Mouse (Mus musculus): ENCODE measurements around the gene Zbtb38. TPM values are rescaled to one million over a fixed set of nuclear protein-coding genes. Genes with fewer than 3 reads are reported as not detected.
"Not testable (repeated sequence)": the region's sequence is repeated elsewhere in the genome, so short reads cannot be mapped to it uniquely, and the experiment has no call there.

Gene Zbtb38
- polyA plus RNA-seq, 1 experiment: 23.8 TPM

DNA sequence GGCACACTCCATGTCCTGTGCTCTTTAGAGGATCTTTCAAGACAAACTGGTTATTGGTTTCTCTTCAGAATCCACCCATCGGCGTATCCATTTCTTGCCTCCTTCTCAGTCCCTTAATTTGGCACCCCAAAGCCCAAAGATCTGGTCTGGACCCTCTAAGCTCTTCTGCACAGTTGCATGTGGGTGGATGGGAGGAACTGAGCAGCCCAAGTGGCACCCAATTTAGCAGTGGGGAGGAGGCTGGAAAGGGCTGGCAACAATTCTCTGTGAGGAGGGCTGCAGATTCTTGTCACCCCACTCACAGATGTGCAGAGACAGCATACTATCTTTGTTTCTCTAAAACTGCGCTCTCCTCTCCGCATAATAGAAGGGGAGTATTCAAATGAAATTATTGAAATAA is 103.3 kb downstream of the Zbtb38 start:
- Histone ChIP-seq H3K9ac (ENCODE audit: low read depth, poor library complexity, severe bottlenecking) (no peak overlapping the region), H3K4me3 (ENCODE audit: low read depth, low read length) (no peak overlapping the region), H3K4me1 (ENCODE audit: control insufficient read depth, insufficient read depth, low read length) (no peaks in the 10 kb centered on the region), H3K27me3 (ENCODE audit: control insufficient read depth, insufficient read depth, low read length, poor library complexity, severe bottlenecking) (no peaks in the 10 kb centered on the region), H3K27ac (ENCODE audit: insufficient read depth, low read length) (no peak overlapping the region), H3K9me3 (replicated peaks; ENCODE audit: control insufficient read depth, insufficient read depth, low read length, poor library complexity, severe bottlenecking) (no peaks in the 10 kb centered on the region), H3K36me3 (ENCODE audit: control insufficient read depth, insufficient read depth, low read length, poor library complexity, severe bottlenecking) (no peaks in the 10 kb centered on the region)
- TF ChIP-seq EP300 (IDR thresholded peaks at IDR 0.05; ENCODE audit: insufficient read depth, low read depth, low read length) (no peak), POLR2A (IDR thresholded peaks at IDR 0.05; ENCODE audit: insufficient read depth, low read length) (no peak), CTCF (IDR thresholded peaks at IDR 0.05; ENCODE audit: low read depth, low read length) (no peak)

DNA sequence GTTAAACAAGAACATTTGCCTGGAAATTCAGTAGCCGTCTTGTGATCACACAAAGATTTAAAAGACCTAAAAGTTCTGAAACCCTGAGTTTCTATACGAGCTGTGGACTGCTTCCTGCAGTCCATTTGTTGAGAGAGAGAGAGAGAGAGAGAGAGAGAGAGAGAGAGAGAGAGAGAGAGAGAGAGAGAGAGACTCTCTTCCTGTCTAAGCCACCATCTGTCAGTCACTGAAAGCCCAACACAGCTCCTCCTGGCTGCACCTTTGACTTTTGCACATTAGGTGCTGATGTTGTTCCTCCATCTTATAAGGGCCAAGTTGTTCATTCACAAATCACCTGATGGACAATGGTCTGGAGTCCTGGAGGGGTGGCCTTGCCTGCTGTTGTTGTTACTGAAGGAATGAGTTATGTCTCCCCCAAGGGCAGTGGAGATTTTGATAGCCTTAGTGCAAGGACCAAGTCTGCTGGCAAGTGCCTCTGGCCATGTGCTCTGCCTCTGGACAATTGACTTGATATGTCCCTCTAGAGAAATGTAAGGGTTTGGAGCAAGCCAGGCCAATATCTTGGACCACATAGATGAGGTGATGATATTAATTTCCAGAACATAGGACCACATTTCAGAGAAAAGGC is 105.8 kb downstream of the Zbtb38 start:
- Histone ChIP-seq H3K27ac (ENCODE audit: insufficient read depth, low read length) (no peak overlapping the region), H3K9me3 (replicated peaks; ENCODE audit: control insufficient read depth, insufficient read depth, low read length, poor library complexity, severe bottlenecking) (no peaks in the 10 kb centered on the region), H3K27me3 (ENCODE audit: control insufficient read depth, insufficient read depth, low read length, poor library complexity, severe bottlenecking) (no peaks in the 10 kb centered on the region), H3K4me3 (ENCODE audit: low read depth, low read length) (no peak overlapping the region), H3K36me3 (ENCODE audit: control insufficient read depth, insufficient read depth, low read length, poor library complexity, severe bottlenecking) (no peaks in the 10 kb centered on the region), H3K9ac (ENCODE audit: low read depth, poor library complexity, severe bottlenecking) (no peak overlapping the region), H3K4me1 (ENCODE audit: control insufficient read depth, insufficient read depth, low read length) (no peaks in the 10 kb centered on the region)
- TF ChIP-seq EP300 (IDR thresholded peaks at IDR 0.05; ENCODE audit: insufficient read depth, low read depth, low read length): no peak
- TF ChIP-seq CTCF (IDR thresholded peaks at IDR 0.05; ENCODE audit: low read depth, low read length): no peak
- no peak for TF ChIP-seq POLR2A (IDR thresholded peaks at IDR 0.05; ENCODE audit: insufficient read depth, low read length)

DNA sequence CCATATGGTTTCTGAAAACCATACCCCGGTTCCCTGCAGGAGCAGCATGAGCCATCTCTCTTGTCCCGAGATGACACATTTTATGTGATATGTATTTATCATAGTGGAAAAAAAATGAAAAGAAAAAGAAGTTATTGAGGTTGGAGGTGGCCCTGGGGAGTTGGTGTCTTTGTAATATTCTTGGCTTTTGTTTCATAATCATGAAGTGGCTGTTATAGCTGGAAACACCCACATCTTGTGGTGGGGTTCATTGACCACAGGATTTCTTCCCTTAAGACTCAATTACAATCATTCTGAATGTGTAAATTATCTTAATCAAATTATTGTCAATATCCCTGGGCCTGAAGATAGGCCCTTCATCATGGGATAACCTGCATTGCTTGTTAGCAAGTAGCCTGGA is 107.8 kb downstream of the Zbtb38 start:
- no peaks in the 10 kb centered on the region for H3K36me3 ChIP-seq (ENCODE audit: control insufficient read depth, insufficient read depth, low read length, poor library complexity, severe bottlenecking)
- H3K4me1 ChIP-seq (ENCODE audit: control insufficient read depth, insufficient read depth, low read length): no peaks in the 10 kb centered on the region
- no peak overlapping the region for H3K27ac ChIP-seq (ENCODE audit: insufficient read depth, low read length)
- no peaks in the 10 kb centered on the region for H3K9me3 ChIP-seq (replicated peaks; ENCODE audit: control insufficient read depth, insufficient read depth, low read length, poor library complexity, severe bottlenecking)
- H3K9ac ChIP-seq (ENCODE audit: low read depth, poor library complexity, severe bottlenecking): no peak overlapping the region
- no peak overlapping the region for H3K4me3 ChIP-seq (ENCODE audit: low read depth, low read length)
- H3K27me3 ChIP-seq (ENCODE audit: control insufficient read depth, insufficient read depth, low read length, poor library complexity, severe bottlenecking): no peaks in the 10 kb centered on the region
- no peak for TF ChIP-seq POLR2A (IDR thresholded peaks at IDR 0.05; ENCODE audit: insufficient read depth, low read length)
- TF ChIP-seq CTCF (IDR thresholded peaks at IDR 0.05; ENCODE audit: low read depth, low read length): no peak
- TF ChIP-seq EP300 (IDR thresholded peaks at IDR 0.05; ENCODE audit: insufficient read depth, low read depth, low read length): no peak

DNA sequence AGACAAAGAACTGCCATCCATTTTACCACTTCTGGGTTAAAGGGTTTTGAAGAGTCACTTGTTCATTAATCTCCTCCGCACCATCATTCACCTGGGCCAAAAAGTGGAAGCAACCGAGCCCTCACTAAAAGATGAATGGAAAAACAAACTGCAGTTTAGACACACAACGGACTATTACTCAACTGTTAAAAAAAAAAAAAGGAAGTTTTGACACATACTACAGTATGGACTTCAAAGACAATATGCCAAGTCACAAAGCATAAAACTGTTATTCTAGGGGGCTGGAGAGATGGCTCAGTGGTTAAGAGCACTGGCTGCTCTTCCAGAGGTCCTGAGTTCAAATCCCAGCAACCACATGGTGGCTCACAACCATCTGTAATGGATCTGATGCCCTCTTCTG is 108.6 kb downstream of the Zbtb38 start:
- H3K9ac ChIP-seq (ENCODE audit: low read depth, poor library complexity, severe bottlenecking); H3K9me3 ChIP-seq (replicated peaks; ENCODE audit: control insufficient read depth, insufficient read depth, low read length, poor library complexity, severe bottlenecking); H3K27ac ChIP-seq (ENCODE audit: insufficient read depth, low read length); H3K27me3 ChIP-seq (ENCODE audit: control insufficient read depth, insufficient read depth, low read length, poor library complexity, severe bottlenecking); H3K4me1 ChIP-seq (ENCODE audit: control insufficient read depth, insufficient read depth, low read length); H3K36me3 ChIP-seq (ENCODE audit: control insufficient read depth, insufficient read depth, low read length, poor library complexity, severe bottlenecking); H3K4me3 ChIP-seq (ENCODE audit: low read depth, low read length): not testable (repeated sequence)

DNA sequence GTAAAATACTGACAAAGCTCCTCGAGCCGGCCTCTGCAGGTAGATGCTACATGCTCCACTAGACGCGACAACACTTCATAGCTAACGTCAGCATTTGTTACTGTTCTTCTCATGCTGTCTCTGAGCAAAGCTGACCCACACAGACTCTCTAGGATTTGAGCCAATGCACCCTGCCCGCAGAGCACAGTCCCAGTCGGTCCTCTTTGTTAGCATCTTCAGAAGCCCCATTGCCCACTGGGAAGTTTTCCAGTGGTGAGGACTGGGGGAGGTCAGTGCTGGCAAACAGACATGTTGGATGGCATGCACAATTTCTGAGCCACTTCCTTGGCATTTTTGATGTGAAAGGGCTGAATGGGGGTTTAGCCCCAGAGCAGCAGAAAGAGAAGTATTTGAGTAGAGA is 113.2 kb downstream of the Zbtb38 start:
- H3K9ac ChIP-seq (ENCODE audit: low read depth, poor library complexity, severe bottlenecking): no peak overlapping the region
- peaks cover 2% of the 10 kb centered on the region for H3K4me1 ChIP-seq (ENCODE audit: control insufficient read depth, insufficient read depth, low read length)
- H3K4me3 ChIP-seq (ENCODE audit: low read depth, low read length): no peak overlapping the region
- H3K9me3 ChIP-seq (replicated peaks; ENCODE audit: control insufficient read depth, insufficient read depth, low read length, poor library complexity, severe bottlenecking): no peaks in the 10 kb centered on the region
- TF ChIP-seq CTCF (IDR thresholded peaks at IDR 0.05; ENCODE audit: low read depth, low read length) (no peak), EP300 (IDR thresholded peaks at IDR 0.05; ENCODE audit: insufficient read depth, low read depth, low read length) (no peak), POLR2A (IDR thresholded peaks at IDR 0.05; ENCODE audit: insufficient read depth, low read length) (no peak)
- no peaks in the 10 kb centered on the region for H3K36me3 ChIP-seq (ENCODE audit: control insufficient read depth, insufficient read depth, low read length, poor library complexity, severe bottlenecking)
- no peak overlapping the region for H3K27ac ChIP-seq (ENCODE audit: insufficient read depth, low read length)
- H3K27me3 ChIP-seq (ENCODE audit: control insufficient read depth, insufficient read depth, low read length, poor library complexity, severe bottlenecking): no peaks in the 10 kb centered on the region

DNA sequence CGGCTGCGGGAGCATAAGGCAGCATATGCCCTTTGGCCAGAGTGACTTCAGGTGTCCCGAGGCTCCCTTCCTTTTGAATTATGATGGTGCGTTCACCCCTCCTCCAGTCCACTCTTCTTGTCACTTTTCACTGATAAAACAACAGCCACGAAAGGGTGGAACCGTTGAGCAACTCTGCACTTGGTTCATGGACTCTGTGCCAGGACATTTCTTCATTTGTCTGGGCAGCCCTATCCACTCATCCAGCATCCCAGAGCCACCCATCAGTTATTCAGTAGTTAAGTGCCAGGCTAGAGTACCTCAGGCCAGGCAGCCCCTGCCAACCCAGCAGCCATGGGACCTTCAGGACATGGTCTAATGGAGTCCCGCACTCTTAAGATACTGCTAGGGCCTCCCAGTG is 114.1 kb downstream of the Zbtb38 start:
- peaks cover 2% of the 10 kb centered on the region for H3K4me1 ChIP-seq (ENCODE audit: control insufficient read depth, insufficient read depth, low read length)
- H3K27me3 ChIP-seq (ENCODE audit: control insufficient read depth, insufficient read depth, low read length, poor library complexity, severe bottlenecking): no peaks in the 10 kb centered on the region
- no peaks in the 10 kb centered on the region for H3K36me3 ChIP-seq (ENCODE audit: control insufficient read depth, insufficient read depth, low read length, poor library complexity, severe bottlenecking)
- TF ChIP-seq EP300 (IDR thresholded peaks at IDR 0.05; ENCODE audit: insufficient read depth, low read depth, low read length): no peak
- TF ChIP-seq POLR2A (IDR thresholded peaks at IDR 0.05; ENCODE audit: insufficient read depth, low read length): no peak
- no peak for TF ChIP-seq CTCF (IDR thresholded peaks at IDR 0.05; ENCODE audit: low read depth, low read length)
- no peaks in the 10 kb centered on the region for H3K9me3 ChIP-seq (replicated peaks; ENCODE audit: control insufficient read depth, insufficient read depth, low read length, poor library complexity, severe bottlenecking)
- no peak overlapping the region for H3K4me3 ChIP-seq (ENCODE audit: low read depth, low read length)
- no peak overlapping the region for H3K9ac ChIP-seq (ENCODE audit: low read depth, poor library complexity, severe bottlenecking)
- no peak overlapping the region for H3K27ac ChIP-seq (ENCODE audit: insufficient read depth, low read length)

Data from ES-Bruce4 (cell line).